Mouse (Mus musculus): Measurements from ENCODE around the gene Spi1.

DNA sequence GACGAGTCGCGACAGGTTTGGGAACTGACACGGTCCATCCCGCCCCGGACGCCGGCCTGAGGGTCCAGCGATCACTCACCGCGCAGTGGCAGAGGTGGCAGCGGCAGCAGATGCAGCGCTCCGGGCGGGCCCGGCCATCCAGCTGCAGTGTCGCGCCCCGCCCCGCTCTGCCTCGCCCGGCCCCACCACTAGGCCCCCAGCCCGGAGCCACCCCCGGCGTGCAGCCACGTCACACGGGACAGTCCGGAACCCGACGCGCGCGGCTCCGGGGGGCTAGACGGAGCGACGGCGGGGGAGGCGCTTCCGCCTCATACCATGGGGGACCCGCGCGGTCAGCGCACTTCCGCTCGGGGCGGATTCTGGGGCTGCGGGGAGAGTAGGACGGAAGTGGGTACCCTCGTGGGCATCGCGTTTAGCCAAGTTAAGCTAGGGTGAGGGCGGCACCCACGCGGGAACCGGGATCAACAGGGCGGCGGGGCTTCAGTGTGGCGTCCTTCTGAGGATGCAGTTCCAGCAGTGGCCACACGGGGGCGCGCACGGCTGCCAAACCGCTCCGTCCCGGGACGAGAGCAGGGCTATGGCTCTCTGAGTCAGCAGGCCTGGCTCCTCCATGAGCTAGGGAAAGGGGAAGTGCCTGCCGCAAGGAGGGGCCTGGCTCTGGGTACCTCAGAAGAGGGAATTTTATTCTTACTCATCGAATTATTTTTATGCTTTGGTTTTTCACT lies 12.0 kb upstream of the Spi1 start, which contains the start of gene Slc39a13:
- TF ChIP-seq POLR2A (IDR thresholded peaks at IDR 0.05; ENCODE audit: borderline replicate concordance, control insufficient read depth, low read depth, low read length) = peak; percentile 7; the same call in 1 of the 2 replicates
- peak; percentile 96 for TF ChIP-seq CTCF (IDR thresholded peaks at IDR 0.05; ENCODE audit: control insufficient read depth, insufficient read depth, low read length)

Data from bone marrow, adult 2 months (tissue).